Comparison of ENCODE assay signal across 7 mouse cellular contexts in genomic region chr2:152413158-152413764, GRCm38 (mm10). TPM values are rescaled to one million over a fixed set of nuclear protein-coding genes. Genes with fewer than 3 reads are reported as not detected.
DNase-seq lines count a peak whose midpoint lies in the region; ATAC-seq and TF ChIP-seq lines count a peak whose summit lies in the region.

No protein-coding gene starts in this region.

- H3K36me3 ChIP-seq in ES-E14 (ENCODE audit: control insufficient read depth, insufficient read depth, low read length, poor library complexity, severe bottlenecking), result peaks cover 3% of the 10 kb centered on the region; the same call in 1 of the 2 replicates
- H3K36me3 ChIP-seq in limb, embryonic 15.5 days, result no peaks in the 10 kb centered on the region

- peak overlapping the region; percentile 69 to 81 for H3K4me3 ChIP-seq in ES-E14 (ENCODE audit: insufficient read depth in 1 of 2, low read depth in 1 of 2, low read length in 2 of 2, poor library complexity in 1 of 2, severe bottlenecking in 1 of 2)
- H3K4me3 ChIP-seq in limb, embryonic 15.5 days, result peak overlapping the region; percentile 80
- peak overlapping the region; percentile 83 for H3K4me3 ChIP-seq in olfactory bulb, adult 2 months (ENCODE audit: insufficient read depth, low read depth, low read length)

- 0 out of 2 replicates have a peak overlapping the region, but pooled peaks have one; percentile 75 for H3K27ac ChIP-seq in ES-E14 (ENCODE audit: insufficient read depth, low read depth, low read length, poor library complexity, severe bottlenecking)
- H3K27ac ChIP-seq in limb, embryonic 15.5 days, result peak overlapping the region; percentile 96
- H3K27ac ChIP-seq in olfactory bulb, adult 2 months (ENCODE audit: insufficient read depth, low read depth, low read length), result peak overlapping the region; percentile 99

- no peaks in the 10 kb centered on the region for H3K27me3 ChIP-seq in limb, embryonic 15.5 days

- TF ChIP-seq POLR2A in olfactory bulb, adult 2 months (IDR thresholded peaks at IDR 0.05; ENCODE audit: insufficient read depth, low read depth, low read length), result no peak

- H3K9ac ChIP-seq in ES-E14 (ENCODE audit: insufficient read depth, low read depth, low read length, poor library complexity, severe bottlenecking), result peak overlapping the region; percentile 96
- peak overlapping the region; percentile 90 for H3K9ac ChIP-seq in limb, embryonic 15.5 days

- 3% methylated on average over 21 of the region's 21 CpGs for WGBS in limb, embryonic 15.5 days
- 3% methylated on average over 21 of the region's 21 CpGs for WGBS in olfactory bulb, adult 2 months

- H3K4me1 ChIP-seq in ES-E14 (ENCODE audit: control insufficient read depth in 2 of 2, insufficient read depth in 2 of 2, low read length in 2 of 2, poor library complexity in 1 of 2), result peaks cover 6 to 16% of the 10 kb centered on the region in 2 experiments; a peak in 2 of 4 replicates
- peaks cover 47% of the 10 kb centered on the region for H3K4me1 ChIP-seq in limb, embryonic 15.5 days
- peaks cover 22% of the 10 kb centered on the region for H3K4me1 ChIP-seq in olfactory bulb, adult 2 months (ENCODE audit: control insufficient read depth, insufficient read depth, low read length)

- no peak for ATAC-seq in limb, embryonic 15.5 days (ENCODE audit: insufficient number of reproducible peaks, low FRiP score, low TSS enrichment, low read depth)

- no peaks in the 10 kb centered on the region for H3K9me3 ChIP-seq in ES-E14 (ENCODE audit: control insufficient read depth, insufficient read depth, low read depth, low read length)
- H3K9me3 ChIP-seq in limb, embryonic 15.5 days, result no peaks in the 10 kb centered on the region

- peak overlapping the region; percentile 84 for H3K4me2 ChIP-seq in limb, embryonic 15.5 days

- in situ Hi-C loops in ES-E14 (cut with MboI; ENCODE audit: low sequenced_read_pairs in 2 of 2, unreplicated experiment in 2 of 2), result no loop called here

- TF ChIP-seq CTCF in olfactory bulb, adult 2 months (IDR thresholded peaks at IDR 0.05; ENCODE audit: insufficient read depth, low read depth, low read length), result no peak

- DNase-seq in ES-E14 (ENCODE audit: low read depth, low spot score), result no peak
- peak; percentile 65 for DNase-seq in adrenal gland, postnatal 14 days
- peak; percentile 48 for DNase-seq in heart, postnatal 4 days
- DNase-seq in layer of hippocampus, adult 9-10 months (ENCODE audit: low spot score), result no peak
- DNase-seq in frontal cortex, postnatal 25 days (ENCODE audit: low spot score in 2 of 2), result no peak

TF ChIP-seq in ES-E14, 5 proteins besides CTCF, POLR2A, EP300 and RAD21:
- TF ChIP-seq MAFK (IDR thresholded peaks at IDR 0.05; ENCODE audit: insufficient read depth, low read depth, low read length), result no peak
- TF ChIP-seq ZC3H11A (IDR thresholded peaks at IDR 0.05; ENCODE audit: borderline replicate concordance, low read depth, low read length), result no peak
- no peak for TF ChIP-seq ZNF384 (IDR thresholded peaks at IDR 0.05; ENCODE audit: low read depth, low read length)
- TF ChIP-seq HCFC1 (IDR thresholded peaks at IDR 0.05; ENCODE audit: borderline replicate concordance, insufficient read depth, low read length), result no peak
- no peak for TF ChIP-seq CHD2 (IDR thresholded peaks at IDR 0.05; ENCODE audit: low read depth, low read length)

RNA-seq across cellular contexts. Expression of gene Zcchc3, which starts 1.6 kb away (rescaled TPM):
- 21.4 and 22.9 TPM in 2 replicates for total RNA-seq in ES-E14 (2012; rRNA removed)
- 8.3 and 9.9 TPM in 2 replicates for total RNA-seq in adrenal gland, postnatal 14 days (2021)
- total RNA-seq in heart, postnatal 4 days (2021), result 10 to 100 TPM; 24.9 to 27.4 TPM
- 28.5 and 35.0 TPM in 2 replicates for polyA plus RNA-seq in limb, embryonic 15.5 days (2015; fragmentation: Nextera tagmentation; extraction: Ambion mirVana)
- polyA plus RNA-seq in olfactory bulb, adult 2 months (2012; ENCODE audit: insufficient read depth, insufficient read length, low replicate concordance, missing spikeins), result not detected in 2 replicates

RNA-seq across cellular contexts. Expression of gene 6820408C15Rik, which starts 2.1 kb away (rescaled TPM):
- total RNA-seq in ES-E14 (2012; rRNA removed), result 0.18 and 0.58 TPM in 2 replicates
- 0.37 and 0.38 TPM in 2 replicates for total RNA-seq in adrenal gland, postnatal 14 days (2021)
- total RNA-seq in heart, postnatal 4 days (2021), result 1 to 10 TPM; 3.8 to 4.0 TPM
- polyA plus RNA-seq in limb, embryonic 15.5 days (2015; fragmentation: Nextera tagmentation; extraction: Ambion mirVana), result 0.10 TPM in 1 of 2 replicates, not detected in the other
- polyA plus RNA-seq in olfactory bulb, adult 2 months (2012; ENCODE audit: insufficient read depth, insufficient read length, low replicate concordance, missing spikeins), result not detected in 2 replicates

RNA-seq across cellular contexts. Expression of gene Sox12, which starts 15.4 kb away (rescaled TPM):
- 7.4 and 9.1 TPM in 2 replicates for total RNA-seq in ES-E14 (2012; rRNA removed)
- 14.7 and 16.0 TPM in 2 replicates for total RNA-seq in adrenal gland, postnatal 14 days (2021)
- 10 to 100 TPM; 42.3 to 42.6 TPM for total RNA-seq in heart, postnatal 4 days (2021)
- 5.2 and 6.6 TPM in 2 replicates for polyA plus RNA-seq in limb, embryonic 15.5 days (2015; fragmentation: Nextera tagmentation; extraction: Ambion mirVana)
- polyA plus RNA-seq in olfactory bulb, adult 2 months (2012; ENCODE audit: insufficient read depth, insufficient read length, low replicate concordance, missing spikeins), result not detected in 2 replicates

RNA-seq across cellular contexts. Expression of gene Nrsn2, which starts 36.8 kb away (rescaled TPM):
- total RNA-seq in ES-E14 (2012; rRNA removed), result 2.1 and 3.3 TPM in 2 replicates
- total RNA-seq in adrenal gland, postnatal 14 days (2021), result 2.8 and 3.0 TPM in 2 replicates
- total RNA-seq in heart, postnatal 4 days (2021), result not detected
- polyA plus RNA-seq in limb, embryonic 15.5 days (2015; fragmentation: Nextera tagmentation; extraction: Ambion mirVana), result 1.0 and 1.5 TPM in 2 replicates
- not detected in 2 replicates for polyA plus RNA-seq in olfactory bulb, adult 2 months (2012; ENCODE audit: insufficient read depth, insufficient read length, low replicate concordance, missing spikeins)

RNA-seq across cellular contexts. Expression of gene Defb23, which starts 51.2 kb away (rescaled TPM):
- total RNA-seq in ES-E14 (2012; rRNA removed), result not detected in 2 replicates
- total RNA-seq in adrenal gland, postnatal 14 days (2021), result not detected in 2 replicates
- not detected for total RNA-seq in heart, postnatal 4 days (2021)
- polyA plus RNA-seq in limb, embryonic 15.5 days (2015; fragmentation: Nextera tagmentation; extraction: Ambion mirVana), result not detected in 2 replicates
- polyA plus RNA-seq in olfactory bulb, adult 2 months (2012; ENCODE audit: insufficient read depth, insufficient read length, low replicate concordance, missing spikeins), result not detected in 2 replicates

Comparison
In these comparisons a context has a peak if more than half of its experiments do, and no peak if none do; other contexts are left out.
1. DNase-seq: peak in adrenal gland, postnatal 14 days (single experiment) and heart, postnatal 4 days (single experiment); none in ES-E14 (single experiment), layer of hippocampus, adult 9-10 months (single experiment) and frontal cortex, postnatal 25 days (0 of 2).
2. Peak in every context shown above with its lines, with median percentiles within 50 percentile points of each other: H3K27ac ChIP-seq and H3K4me3 ChIP-seq.